Mouse (Mus musculus) E14TG2a.4 (cell line): ENCODE data around the gene Rhbdl1.

ENCODE experiments used
- CTCF ChIP-seq: conservative IDR thresholded peaks from 2 replicates; pipeline ENCODE4 v1.5.1; 2014; ENCODE audit warnings: low read length
- NANOG ChIP-seq: IDR thresholded peaks from 2 replicates; pipeline ENCODE4 v1.6.1; 2014; ENCODE audit warnings: borderline replicate concordance, low read length, mixed read lengths

- TF ChIP-seq CTCF (no peak), NANOG (no peak)
Measured at GRCm38 (mm10) chr17:25874721-25875170, 37.7 kb upstream of the Rhbdl1 start, which contains the start of gene Mettl26.
